Mouse (Mus musculus): Measurements from ENCODE around the gene Col4a3. TPM values are rescaled to one million over a fixed set of nuclear protein-coding genes. Genes with fewer than 3 reads are reported as not detected.

Col4a3 gene
- polyA plus RNA-seq, 1 experiment from 2014 or later: 4.8 TPM

GRCm38 (mm10) chr1:82746408-82746807, 159.7 kb downstream of the Col4a3 start:
- no peak for ATAC-seq (ENCODE audit: low FRiP score, low TSS enrichment)
- 69% methylated on average over 4 of the region's 4 CpGs for WGBS

GRCm38 (mm10) chr1:82747714-82748452, 161.2 kb downstream of the Col4a3 start:
- no peak overlapping the region for H3K9ac ChIP-seq (replicated peaks; ENCODE audit: low read length)
- ATAC-seq (ENCODE audit: low FRiP score, low TSS enrichment): no peak
- H3K4me2 ChIP-seq (replicated peaks; ENCODE audit: low read depth, low read length): no peak overlapping the region
- no peaks in the 10 kb centered on the region for H3K27me3 ChIP-seq (ENCODE audit: insufficient read depth, low read length)
- H3K4me1 ChIP-seq (ENCODE audit: insufficient read depth, low read length): no peaks in the 10 kb centered on the region
- no peak overlapping the region for H3K4me3 ChIP-seq (ENCODE audit: low read length)
- peaks cover 13% of the 10 kb centered on the region for H3K36me3 ChIP-seq (ENCODE audit: insufficient read depth, low read length)
- H3K9me3 ChIP-seq (ENCODE audit: low read length): no peaks in the 10 kb centered on the region
- 89% methylated on average over 2 of the region's 2 CpGs for WGBS
- H3K27ac ChIP-seq (ENCODE audit: low read length): no peak overlapping the region

More at GRCm38 (mm10) chr1:82746408-82746807, 159.7 kb downstream of the Col4a3 start:
- no peaks in the 10 kb centered on the region for H3K27me3 ChIP-seq (ENCODE audit: insufficient read depth, low read length)
- no peak overlapping the region for H3K27ac ChIP-seq (ENCODE audit: low read length)
- no peak overlapping the region for H3K4me2 ChIP-seq (replicated peaks; ENCODE audit: low read depth, low read length)
- H3K4me1 ChIP-seq (ENCODE audit: insufficient read depth, low read length): no peaks in the 10 kb centered on the region
- H3K9ac ChIP-seq (replicated peaks; ENCODE audit: low read length): no peak overlapping the region
- H3K9me3 ChIP-seq (ENCODE audit: low read length): no peaks in the 10 kb centered on the region
- H3K4me3 ChIP-seq (ENCODE audit: low read length): no peak overlapping the region
- H3K36me3 ChIP-seq (ENCODE audit: insufficient read depth, low read length): peaks cover 11% of the 10 kb centered on the region

- no peak for ATAC-seq (ENCODE audit: low FRiP score, low TSS enrichment)
- Histone ChIP-seq H3K4me1 (ENCODE audit: insufficient read depth, low read length) (no peaks in the 10 kb centered on the region), H3K9ac (replicated peaks; ENCODE audit: low read length) (no peak overlapping the region), H3K9me3 (ENCODE audit: low read length) (peaks cover 6% of the 10 kb centered on the region), H3K36me3 (ENCODE audit: insufficient read depth, low read length) (peaks cover 30% of the 10 kb centered on the region), H3K27ac (ENCODE audit: low read length) (no peak overlapping the region), H3K4me3 (ENCODE audit: low read length) (no peak overlapping the region), H3K27me3 (ENCODE audit: insufficient read depth, low read length) (no peaks in the 10 kb centered on the region), H3K4me2 (replicated peaks; ENCODE audit: low read depth, low read length) (no peak overlapping the region)
- 92% methylated on average over 1 of the region's 1 CpGs for WGBS
Observed at GRCm38 (mm10) chr1:82759520-82759919, 172.8 kb downstream of the Col4a3 start.

- Histone ChIP-seq H3K27me3 (ENCODE audit: insufficient read depth, low read length) (no peaks in the 10 kb centered on the region), H3K9me3 (ENCODE audit: low read length) (peaks cover 6% of the 10 kb centered on the region), H3K9ac (replicated peaks; ENCODE audit: low read length) (no peak overlapping the region), H3K4me3 (ENCODE audit: low read length) (no peak overlapping the region), H3K36me3 (ENCODE audit: insufficient read depth, low read length) (peaks cover 16% of the 10 kb centered on the region), H3K4me2 (replicated peaks; ENCODE audit: low read depth, low read length) (no peak overlapping the region), H3K4me1 (ENCODE audit: insufficient read depth, low read length) (peaks cover 4% of the 10 kb centered on the region; the same call in 1 of the 2 replicates), H3K27ac (ENCODE audit: low read length) (no peak overlapping the region)
- ATAC-seq (ENCODE audit: low FRiP score, low TSS enrichment): no peak
- WGBS: 88% methylated on average over 8 of the region's 8 CpGs
Observed at GRCm38 (mm10) chr1:82761454-82762169, 174.9 kb downstream of the Col4a3 start.

- no peak overlapping the region for H3K4me2 ChIP-seq (replicated peaks; ENCODE audit: low read depth, low read length)
- H3K36me3 ChIP-seq (ENCODE audit: insufficient read depth, low read length): peaks cover 16% of the 10 kb centered on the region
- peaks cover 6% of the 10 kb centered on the region for H3K9me3 ChIP-seq (ENCODE audit: low read length)
- H3K4me3 ChIP-seq (ENCODE audit: low read length): no peak overlapping the region
- H3K4me1 ChIP-seq (ENCODE audit: insufficient read depth, low read length): peaks cover 4% of the 10 kb centered on the region; the same call in 1 of the 2 replicates
- no peak overlapping the region for H3K27ac ChIP-seq (ENCODE audit: low read length)
- no peak overlapping the region for H3K9ac ChIP-seq (replicated peaks; ENCODE audit: low read length)
- no peak for ATAC-seq (ENCODE audit: low FRiP score, low TSS enrichment)
- WGBS: 86% methylated on average over 1 of the region's 1 CpGs
- H3K27me3 ChIP-seq (ENCODE audit: insufficient read depth, low read length): no peaks in the 10 kb centered on the region
Observed at GRCm38 (mm10) chr1:82762274-82762673, 175.6 kb downstream of the Col4a3 start.

GRCm38 (mm10) chr1:82766227-82766626, 179.5 kb downstream of the Col4a3 start:
- H3K27me3 ChIP-seq (ENCODE audit: insufficient read depth, low read length): no peaks in the 10 kb centered on the region
- peak overlapping the region; percentile 7; the same call in 1 of the 2 replicates for H3K27ac ChIP-seq (ENCODE audit: low read length)
- H3K4me1 ChIP-seq (ENCODE audit: insufficient read depth, low read length): peaks cover 4% of the 10 kb centered on the region; the same call in 1 of the 2 replicates
- ATAC-seq (ENCODE audit: low FRiP score, low TSS enrichment): no peak
- no peak overlapping the region for H3K4me2 ChIP-seq (replicated peaks; ENCODE audit: low read depth, low read length)
- 42% methylated on average over 1 of the region's 1 CpGs for WGBS
- no peak overlapping the region for H3K9ac ChIP-seq (replicated peaks; ENCODE audit: low read length)
- H3K4me3 ChIP-seq (ENCODE audit: low read length): no peak overlapping the region
- peaks cover 6% of the 10 kb centered on the region for H3K9me3 ChIP-seq (ENCODE audit: low read length)
- peaks cover 10% of the 10 kb centered on the region for H3K36me3 ChIP-seq (ENCODE audit: insufficient read depth, low read length)

GRCm38 (mm10) chr1:82766641-82767040, 179.9 kb downstream of the Col4a3 start:
- no peak overlapping the region for H3K4me2 ChIP-seq (replicated peaks; ENCODE audit: low read depth, low read length)
- ATAC-seq (ENCODE audit: low FRiP score, low TSS enrichment): no peak

GRCm38 (mm10) chr1:82768269-82768668, 181.5 kb downstream of the Col4a3 start, which contains the start of gene Tm4sf20:
Gene Tm4sf20 (minus strand): TSS chr1:82768461.
- Histone ChIP-seq H3K27me3 (ENCODE audit: insufficient read depth, low read length) (no peaks in the 10 kb centered on the region), H3K9ac (replicated peaks; ENCODE audit: low read length) (no peak within 1 kb of the TSS), H3K36me3 (ENCODE audit: insufficient read depth, low read length) (no peaks in the 10 kb centered on the region), H3K4me3 (ENCODE audit: low read length) (no peak within 1 kb of the TSS), H3K27ac (ENCODE audit: low read length) (no peak within 1 kb of the TSS), H3K4me2 (replicated peaks; ENCODE audit: low read depth, low read length) (no peak within 1 kb of the TSS), H3K9me3 (ENCODE audit: low read length) (no peaks in the 10 kb centered on the region), H3K4me1 (ENCODE audit: insufficient read depth, low read length) (peaks cover 4% of the 10 kb centered on the region; the same call in 1 of the 2 replicates)
- 62% methylated on average over 5 of the region's 5 CpGs for WGBS
- ATAC-seq (ENCODE audit: low FRiP score, low TSS enrichment): no peak

More at GRCm38 (mm10) chr1:82766641-82767040, 179.9 kb downstream of the Col4a3 start:
- peaks cover 6% of the 10 kb centered on the region for H3K9me3 ChIP-seq (ENCODE audit: low read length)
- H3K36me3 ChIP-seq (ENCODE audit: insufficient read depth, low read length): peaks cover 8% of the 10 kb centered on the region
- 46% methylated on average over 4 of the region's 4 CpGs for WGBS
- no peak overlapping the region for H3K9ac ChIP-seq (replicated peaks; ENCODE audit: low read length)
- H3K4me1 ChIP-seq (ENCODE audit: insufficient read depth, low read length): peaks cover 4% of the 10 kb centered on the region; the same call in 1 of the 2 replicates
- no peaks in the 10 kb centered on the region for H3K27me3 ChIP-seq (ENCODE audit: insufficient read depth, low read length)
- H3K27ac ChIP-seq (ENCODE audit: low read length): peak overlapping the region; percentile 7; the same call in 1 of the 2 replicates
- no peak overlapping the region for H3K4me3 ChIP-seq (ENCODE audit: low read length)

GRCm38 (mm10) chr1:82771022-82771586, 184.4 kb downstream of the Col4a3 start, which contains the start of gene Gm47791:
Gene Gm47791 (minus strand): TSS chr1:82771243.
- Histone ChIP-seq H3K9ac (replicated peaks; ENCODE audit: low read length) (no peak within 1 kb of the TSS), H3K27ac (ENCODE audit: low read length) (no peak within 1 kb of the TSS), H3K36me3 (ENCODE audit: insufficient read depth, low read length) (no peaks in the 10 kb centered on the region), H3K9me3 (ENCODE audit: low read length) (0 out of 2 replicates have a peak, but pooled peaks cover 3% of the 10 kb centered on the region), H3K4me2 (replicated peaks; ENCODE audit: low read depth, low read length) (no peak within 1 kb of the TSS), H3K27me3 (ENCODE audit: insufficient read depth, low read length) (no peaks in the 10 kb centered on the region), H3K4me1 (ENCODE audit: insufficient read depth, low read length) (no peaks in the 10 kb centered on the region), H3K4me3 (ENCODE audit: low read length) (no peak within 1 kb of the TSS)
- 81% methylated on average over 10 of the region's 15 CpGs for WGBS
- no peak for ATAC-seq (ENCODE audit: low FRiP score, low TSS enrichment)

Data from kidney, embryonic 16.5 days (tissue).